16 mouse cellular contexts compared by ENCODE assay signal in genomic region chr1:129005899-129006298, GRCm38 (mm10).
DNase-seq lines count a peak whose midpoint lies in the region; ATAC-seq and TF ChIP-seq lines count a peak whose summit lies in the region.
"Had no signal": no experiment of that assay in that cellular context is flagged by ENCODE, and none has a peak within 500 bp of the region (broad histone marks: within the 10 kb centered on the region; RNA-seq: fewer than 3 reads in every experiment).

No protein-coding gene starts in this region.

- no peak overlapping the region for H3K27ac ChIP-seq in forebrain, embryonic 13.5 days
- no peak overlapping the region for H3K27ac ChIP-seq in forebrain, embryonic 10.5 days
- no peak overlapping the region for H3K27ac ChIP-seq in midbrain, embryonic 12.5 days (replicated peaks)
- H3K27ac ChIP-seq in midbrain, embryonic 14.5 days (replicated peaks; ENCODE audit: low read depth, low read length), result no peak overlapping the region
- no peak overlapping the region for H3K27ac ChIP-seq in hindbrain, embryonic 15.5 days (replicated peaks)
- no peak overlapping the region for H3K27ac ChIP-seq in heart, adult 2 months
- H3K27ac ChIP-seq: intestine, embryonic 15.5 days; kidney, embryonic 15.5 days; left cerebral cortex, adult 2 months; liver, embryonic 13.5 days; neural tube, embryonic 13.5 days; stomach, postnatal 0 days had no signal

- TF ChIP-seq EP300 in heart, adult 2 months (IDR thresholded peaks at IDR 0.05; ENCODE audit: insufficient read depth, low read depth, low read length), result no peak

- no peaks in the 10 kb centered on the region for H3K27me3 ChIP-seq in forebrain, embryonic 13.5 days
- no peaks in the 10 kb centered on the region for H3K27me3 ChIP-seq in forebrain, embryonic 10.5 days (ENCODE audit: poor library complexity, severe bottlenecking)
- no peaks in the 10 kb centered on the region for H3K27me3 ChIP-seq in midbrain, embryonic 12.5 days
- no peaks in the 10 kb centered on the region for H3K27me3 ChIP-seq in midbrain, embryonic 14.5 days (ENCODE audit: control insufficient read depth, insufficient read depth, low read length)
- H3K27me3 ChIP-seq in hindbrain, embryonic 15.5 days, result no peaks in the 10 kb centered on the region
- no peaks in the 10 kb centered on the region for H3K27me3 ChIP-seq in heart, adult 2 months (ENCODE audit: control insufficient read depth, insufficient read depth, low read length)
- H3K27me3 ChIP-seq: heart, embryonic 12.5 days; intestine, embryonic 15.5 days; kidney, embryonic 15.5 days; liver, embryonic 13.5 days; neural tube, embryonic 13.5 days had no signal

- TF ChIP-seq POLR2A in heart, adult 2 months (IDR thresholded peaks at IDR 0.05; ENCODE audit: insufficient read depth, low read depth, low read length), result no peak

- WGBS in forebrain, embryonic 13.5 days, result 68% methylated on average over 1 of the region's 1 CpGs
- WGBS in forebrain, embryonic 10.5 days, result 75% methylated on average over 1 of the region's 1 CpGs
- WGBS in midbrain, embryonic 12.5 days, result 65% methylated on average over 1 of the region's 1 CpGs
- 62% methylated on average over 1 of the region's 1 CpGs for WGBS in midbrain, embryonic 14.5 days
- WGBS in hindbrain, embryonic 15.5 days, result 60% methylated on average over 1 of the region's 1 CpGs
- 71% methylated on average over 1 of the region's 1 CpGs for WGBS in heart, adult 2 months

- no peaks in the 10 kb centered on the region for H3K36me3 ChIP-seq in forebrain, embryonic 13.5 days (ENCODE audit: poor library complexity, severe bottlenecking)
- H3K36me3 ChIP-seq in forebrain, embryonic 10.5 days (replicated peaks), result no peaks in the 10 kb centered on the region
- no peaks in the 10 kb centered on the region for H3K36me3 ChIP-seq in midbrain, embryonic 12.5 days
- H3K36me3 ChIP-seq in midbrain, embryonic 14.5 days (ENCODE audit: control insufficient read depth, insufficient read depth, low read length), result no peaks in the 10 kb centered on the region
- H3K36me3 ChIP-seq in hindbrain, embryonic 15.5 days, result no peaks in the 10 kb centered on the region
- H3K36me3 ChIP-seq in heart, adult 2 months (ENCODE audit: control insufficient read depth, insufficient read depth, low read length), result no peaks in the 10 kb centered on the region
- H3K36me3 ChIP-seq: G1E; heart, embryonic 12.5 days; intestine, embryonic 15.5 days; kidney, embryonic 15.5 days; liver, embryonic 13.5 days; neural tube, embryonic 13.5 days had no signal

- no peak for TF ChIP-seq CTCF in heart, adult 2 months (IDR thresholded peaks at IDR 0.05)

- no peak overlapping the region for H3K9ac ChIP-seq in forebrain, embryonic 13.5 days
- no peak overlapping the region for H3K9ac ChIP-seq in midbrain, embryonic 12.5 days (replicated peaks)
- H3K9ac ChIP-seq in midbrain, embryonic 14.5 days (replicated peaks; ENCODE audit: low read length), result no peak overlapping the region
- no peak overlapping the region for H3K9ac ChIP-seq in hindbrain, embryonic 15.5 days
- H3K9ac ChIP-seq in heart, adult 2 months (ENCODE audit: low read depth, low read length), result no peak overlapping the region
- H3K9ac ChIP-seq: heart, embryonic 12.5 days; intestine, embryonic 15.5 days; kidney, embryonic 15.5 days; liver, embryonic 13.5 days; neural tube, embryonic 13.5 days had no signal

- no peak overlapping the region for H3K4me2 ChIP-seq in forebrain, embryonic 13.5 days
- no peak overlapping the region for H3K4me2 ChIP-seq in midbrain, embryonic 12.5 days (replicated peaks)
- no peak overlapping the region for H3K4me2 ChIP-seq in midbrain, embryonic 14.5 days (ENCODE audit: low read length)
- no peak overlapping the region for H3K4me2 ChIP-seq in hindbrain, embryonic 15.5 days
- H3K4me2 ChIP-seq: heart, embryonic 12.5 days; intestine, embryonic 15.5 days; kidney, embryonic 15.5 days; liver, embryonic 13.5 days; neural tube, embryonic 13.5 days had no signal

- ATAC-seq in forebrain, embryonic 13.5 days, result peak; percentile 45; the same call in 1 of the 2 replicates
- ATAC-seq in midbrain, embryonic 12.5 days (ENCODE audit: low FRiP score, low read depth), result 0 out of 2 replicates have a peak, but pooled peaks have one; percentile 30
- no peak for ATAC-seq in midbrain, embryonic 14.5 days (ENCODE audit: low FRiP score, low TSS enrichment)
- peak; percentile 89 for ATAC-seq in hindbrain, embryonic 15.5 days (ENCODE audit: low FRiP score, low read depth)
- ATAC-seq: intestine, embryonic 15.5 days had no signal

- DNase-seq in forebrain, embryonic 10.5 days (ENCODE audit: extremely low spot score, low spot score), result no peak
- no peak for DNase-seq in midbrain, embryonic 14.5 days
- DNase-seq in natural killer cell, adult 2 months (ENCODE audit: low spot score in 2 of 2), result no peak
- no peak for DNase-seq in heart, adult 2 months
- DNase-seq: liver, embryonic 13.5 days had no signal

- H3K9me3 ChIP-seq in forebrain, embryonic 13.5 days (replicated peaks), result no peaks in the 10 kb centered on the region
- H3K9me3 ChIP-seq in forebrain, embryonic 10.5 days, result no peaks in the 10 kb centered on the region
- no peaks in the 10 kb centered on the region for H3K9me3 ChIP-seq in midbrain, embryonic 12.5 days
- H3K9me3 ChIP-seq in midbrain, embryonic 14.5 days (ENCODE audit: control insufficient read depth, low read length), result no peaks in the 10 kb centered on the region
- no peaks in the 10 kb centered on the region for H3K9me3 ChIP-seq in hindbrain, embryonic 15.5 days
- H3K9me3 ChIP-seq: heart, embryonic 12.5 days; intestine, embryonic 15.5 days; kidney, embryonic 15.5 days; liver, embryonic 13.5 days; neural tube, embryonic 13.5 days had no signal

- H3K79me2 ChIP-seq in heart, adult 2 months (replicated peaks; ENCODE audit: control insufficient read depth, insufficient read depth, low read length), result no peaks in the 10 kb centered on the region

- H3K4me3 ChIP-seq in forebrain, embryonic 13.5 days, result no peak overlapping the region
- no peak overlapping the region for H3K4me3 ChIP-seq in forebrain, embryonic 10.5 days
- H3K4me3 ChIP-seq in midbrain, embryonic 12.5 days, result no peak overlapping the region
- H3K4me3 ChIP-seq in midbrain, embryonic 14.5 days (replicated peaks; ENCODE audit: low read depth, low read length), result no peak overlapping the region
- no peak overlapping the region for H3K4me3 ChIP-seq in hindbrain, embryonic 15.5 days
- no peak overlapping the region for H3K4me3 ChIP-seq in heart, adult 2 months
- H3K4me3 ChIP-seq: erythroblast, embryonic 14.5 days; heart, embryonic 12.5 days; intestine, embryonic 15.5 days; kidney, embryonic 15.5 days; left cerebral cortex, adult 2 months; liver, embryonic 13.5 days; neural tube, embryonic 13.5 days had no signal

- H3K4me1 ChIP-seq in forebrain, embryonic 13.5 days, result no peaks in the 10 kb centered on the region
- H3K4me1 ChIP-seq in forebrain, embryonic 10.5 days, result no peaks in the 10 kb centered on the region
- no peaks in the 10 kb centered on the region for H3K4me1 ChIP-seq in midbrain, embryonic 12.5 days
- H3K4me1 ChIP-seq in midbrain, embryonic 14.5 days (ENCODE audit: control insufficient read depth, insufficient read depth, low read length), result no peaks in the 10 kb centered on the region
- H3K4me1 ChIP-seq in hindbrain, embryonic 15.5 days (replicated peaks), result no peaks in the 10 kb centered on the region
- H3K4me1 ChIP-seq in heart, adult 2 months (ENCODE audit: control insufficient read depth, insufficient read depth, low read length), result no peaks in the 10 kb centered on the region
- H3K4me1 ChIP-seq: heart, embryonic 12.5 days; intestine, embryonic 15.5 days; kidney, embryonic 15.5 days; liver, embryonic 13.5 days; neural tube, embryonic 13.5 days had no signal

- intact Hi-C loops in heart, adult 2 months (cut with DNase I), result no loop called here
